Mouse (Mus musculus) stomach, postnatal 0 days (tissue): ENCODE measurements around the gene Zdhhc19.

Experiments used
- CTCF ChIP-seq: IDR thresholded peaks from 2 replicates; pipeline ENCODE4 v1.5.1; 2016; ENCODE audit warnings: antibody characterized with exemption, low read depth, mild to moderate bottlenecking, moderate library complexity
- EP300 ChIP-seq: optimal IDR thresholded peaks from 2 replicates; pipeline ENCODE3; 2016; ENCODE audit warnings: antibody characterized with exemption

DNA sequence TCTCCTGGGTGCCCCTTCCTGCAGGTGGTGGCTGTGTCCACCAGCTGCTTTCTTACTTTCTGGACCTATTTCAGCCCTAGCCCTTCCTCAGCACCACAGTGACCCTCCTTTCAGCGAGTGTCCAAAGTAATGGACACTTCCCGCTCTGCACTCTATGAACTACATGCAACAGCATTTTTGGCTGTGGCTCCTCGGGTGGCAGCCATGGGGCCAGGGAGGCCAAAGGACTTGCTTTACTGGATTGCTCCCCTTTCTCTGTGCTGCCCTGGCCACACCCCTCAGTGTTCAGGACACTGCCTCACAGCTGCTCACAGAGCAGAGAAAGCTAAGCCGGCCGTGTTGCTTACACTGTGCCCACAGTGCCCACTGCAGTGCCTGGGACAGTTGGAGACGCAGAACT lies 7.6 kb downstream of the Zdhhc19 start:
- TF ChIP-seq EP300 (no peak), CTCF (no peak)
